Mouse (Mus musculus): ENCODE measurements around the gene Pla1a. TPM values are rescaled to one million over a fixed set of nuclear protein-coding genes. Genes with fewer than 3 reads are reported as not detected.
A peak's percentile ranks its signal among the peaks of the same experiment; 100 is the strongest.

The Pla1a gene
- total RNA-seq, 4 experiments from 2014 or later: 0.78 to 2.0 (median 1.9) TPM

DNA sequence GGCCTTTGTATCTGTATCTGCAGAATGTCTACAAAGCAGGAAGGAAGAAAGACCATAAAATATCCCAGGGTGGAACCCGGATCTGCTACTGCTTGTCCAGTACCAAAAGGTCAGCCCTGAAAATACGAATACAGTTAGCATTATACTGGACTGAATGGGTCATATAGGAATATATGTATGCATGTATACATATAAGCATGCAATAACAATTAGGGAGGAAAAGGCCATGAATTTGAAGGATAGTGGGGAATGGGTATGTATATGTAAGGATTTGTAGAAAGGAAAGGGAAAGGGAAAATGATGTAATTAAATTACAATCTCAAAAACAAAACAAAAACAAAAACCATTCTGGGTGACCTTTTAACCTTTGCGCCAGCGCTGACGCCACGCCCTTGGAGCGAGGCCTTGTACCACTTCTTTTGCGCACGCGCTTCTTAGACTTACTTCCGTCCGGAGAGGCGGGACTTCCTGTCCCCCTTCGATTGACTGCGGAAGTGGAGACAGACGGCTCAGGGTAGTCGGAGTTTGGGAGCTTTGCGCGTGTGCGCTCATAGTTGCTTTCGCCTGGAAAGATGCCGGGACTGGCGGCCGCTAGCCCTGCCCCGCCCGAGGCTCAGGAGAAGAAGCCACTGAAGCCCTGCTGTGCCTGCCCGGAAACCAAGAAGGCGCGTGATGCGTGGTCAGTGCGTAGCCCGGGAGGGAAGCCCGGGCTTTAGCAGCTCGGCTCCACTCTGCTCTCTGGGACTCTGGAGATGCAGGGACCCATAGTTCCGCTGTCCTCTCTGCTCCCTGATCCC, 86.2 kb downstream of the Pla1a start, which contains the start of the genes Cox17 and Gm21987:
Gene Cox17, plus strand, starts transcription at position 463 of the 797 bp plus-strand sequence.
Gene Gm21987, plus strand, starts transcription at position 512 of the 797 bp plus-strand sequence.
- peak; percentile 78 to 95 for DNase-seq (ENCODE audit: low spot score in 2 of 2)

Other genes with a start within 250 kb of the Pla1a start
- gene Nr1i2, start 138.3 kb downstream of the Pla1a start, total RNA-seq (2022): under 1 TPM in 1 of 4 experiments, not detected in 3; 0.13 TPM
- gene Maats1, start 91.0 kb downstream of the Pla1a start, total RNA-seq (2022): 1 to 10 TPM; 1.1 to 1.6 (median 1.4) TPM
- gene Cox17, start 86.2 kb downstream of the Pla1a start, total RNA-seq (2022): 100 to 1,000 TPM; 100 to 149 (median 127) TPM
- not detected for gene Gm21987, start 86.1 kb downstream of the Pla1a start, total RNA-seq (2022)
- under 1 TPM; 0.35 to 0.89 (median 0.52) TPM for gene Popdc2, start 70.9 kb downstream of the Pla1a start, total RNA-seq (2022)
- gene Adprh, start 19.6 kb upstream of the Pla1a start, total RNA-seq (2022): 10 to 100 TPM; 53.6 to 58.5 (median 55.7) TPM
- under 1 TPM; 0.44 to 0.71 (median 0.64) TPM for gene Cd80, start 22.4 kb upstream of the Pla1a start, total RNA-seq (2022)
- 10 to 100 TPM; 24.6 to 32.1 (median 28.9) TPM for gene Timmdc1, start 89.5 kb upstream of the Pla1a start, total RNA-seq (2022)
- gene Poglut1, start 117.1 kb upstream of the Pla1a start, total RNA-seq (2022): 10 to 100 TPM; 43.1 to 49.4 (median 45.3) TPM
- gene Tmem39a, start 125.6 kb upstream of the Pla1a start, total RNA-seq (2022): 10 to 100 TPM; 18.8 to 27.1 (median 22.8) TPM